Mouse (Mus musculus) forebrain, embryonic 15.5 days (tissue): ENCODE results near the gene Tbx6. TPM values are rescaled to one million over a fixed set of nuclear protein-coding genes. Genes with fewer than 3 reads are reported as not detected.

Experiments used
- ATAC-seq: fragments of 200-750 bp; cut with Nextera tagmentation; replicated peaks from 2 replicates; pipeline ENCODE4 v1.8.0; 2017; ENCODE audit warnings: mild to moderate bottlenecking, moderate TSS enrichment, moderate library complexity
- H3K27ac ChIP-seq: fragments of 300-500 bp; sonication (generic); replicated peaks from 2 replicates; pipeline ENCODE4 v1.5.1; 2015; ENCODE audit warnings: mild to moderate bottlenecking, inconsistent platforms
- H3K27me3 ChIP-seq: fragments of 300-500 bp; sonication (generic); 2 replicates; pipeline ENCODE4 v1.6.1; 2015; ENCODE audit warnings: inconsistent platforms
- H3K36me3 ChIP-seq: fragments of 300-500 bp; sonication (generic); 2 replicates; pipeline ENCODE4 v1.6.1; 2015; ENCODE audit warnings: mild to moderate bottlenecking, inconsistent platforms
- H3K4me1 ChIP-seq: fragments of 300-500 bp; sonication (generic); 2 replicates; pipeline ENCODE4 v1.6.1; 2015; ENCODE audit warnings: inconsistent platforms
- H3K4me2 ChIP-seq: fragments of 300-500 bp; sonication (generic); replicated peaks from 2 replicates; pipeline ENCODE4 v1.6.1; 2015; ENCODE audit warnings: mild to moderate bottlenecking, inconsistent platforms
- H3K4me3 ChIP-seq: fragments of 300-500 bp; sonication (generic); 2 replicates; pipeline ENCODE4 v1.5.1; 2015; ENCODE audit warnings: mild to moderate bottlenecking, inconsistent platforms
- H3K9ac ChIP-seq: fragments of 300-500 bp; sonication (generic); replicated peaks from 2 replicates; pipeline ENCODE4 v1.6.1; 2015; ENCODE audit warnings: mild to moderate bottlenecking, inconsistent platforms
- H3K9me3 ChIP-seq: fragments of 300-500 bp; sonication (generic); 2 replicates; pipeline ENCODE4 v1.6.1; 2016; ENCODE audit warnings: inconsistent platforms
- WGBS: fragments of 180-500 bp; shearing (Covaris S2); methylation state at CpG from one replicate; pipeline ENCODE4 v1.1.7; 2015; ENCODE audit warnings: mixed read lengths; 5-methylcytosine and 5-hydroxymethylcytosine counted together
- polyA plus RNA-seq: library from polyadenylated mRNA; unstranded; fragments of >200 nt; fragmentation: Nextera tagmentation; extraction: Ambion mirVana; gene quantifications from 2 replicates; pipeline ENCODE4 v1.2.1, GENCODE M21; 2015

Gene Tbx6
- polyA plus RNA-seq, result 0.41 and 0.65 TPM in 2 replicates

DNA sequence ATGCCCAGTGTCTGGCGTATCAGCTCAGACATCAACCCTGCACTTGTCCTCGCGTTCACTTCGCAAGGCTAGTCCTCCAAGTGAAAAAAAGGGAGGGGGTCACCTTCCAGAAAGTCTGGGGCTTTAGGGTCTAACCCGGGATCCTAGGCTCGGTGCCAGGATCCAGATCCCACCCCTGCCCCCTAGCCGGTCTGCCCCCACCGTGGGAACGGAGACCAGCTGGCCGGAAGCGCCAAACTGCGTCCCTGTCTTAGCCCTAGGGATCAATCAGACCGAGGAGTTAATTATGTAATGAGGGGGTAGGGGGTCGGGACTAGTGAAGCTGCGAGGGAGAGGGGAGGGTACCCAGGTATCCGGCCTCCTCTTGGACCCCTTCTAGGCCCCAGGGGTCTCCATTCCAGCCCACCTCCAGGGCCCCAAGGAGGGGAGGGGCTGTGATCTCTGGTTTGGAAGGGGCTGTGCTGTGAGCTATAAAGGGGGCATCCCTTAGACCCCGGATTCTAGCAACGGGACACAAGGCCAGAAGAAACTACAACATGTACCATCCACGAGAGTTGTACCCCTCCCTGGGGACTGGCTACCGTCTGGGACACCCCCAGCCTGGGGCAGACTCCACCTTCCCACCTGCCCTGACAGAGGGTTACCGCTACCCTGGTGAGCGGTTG is at the start of gene Tbx6:
Gene Tbx6 (plus strand): TSS at position 513 of the 665 bp plus-strand sequence.
- H3K4me1 ChIP-seq, result peaks cover 46% of the 10 kb centered on the region
- peak within 1 kb of the TSS; percentile 48 for H3K9ac ChIP-seq
- no peaks in the 10 kb centered on the region for H3K9me3 ChIP-seq
- H3K27ac ChIP-seq, result peak within 1 kb of the TSS; percentile 73
- ATAC-seq, result no peak
- H3K4me2 ChIP-seq, result peak within 1 kb of the TSS; percentile 89
- WGBS, result 7% methylated on average over 22 of the region's 22 CpGs
- peak within 1 kb of the TSS; percentile 42 for H3K4me3 ChIP-seq
- no peaks in the 10 kb centered on the region for H3K27me3 ChIP-seq
- H3K36me3 ChIP-seq, result peaks cover 23% of the 10 kb centered on the region

- H3K9ac ChIP-seq, result no peak overlapping the region
- H3K4me1 ChIP-seq, result 0 out of 2 replicates have a peak, but pooled peaks cover 7% of the 10 kb centered on the region
- H3K36me3 ChIP-seq, result no peaks in the 10 kb centered on the region
- WGBS, result 90% methylated on average over 8 of the region's 8 CpGs
- ATAC-seq, result no peak
- no peak overlapping the region for H3K4me3 ChIP-seq
- no peaks in the 10 kb centered on the region for H3K27me3 ChIP-seq
- no peak overlapping the region for H3K4me2 ChIP-seq
- H3K27ac ChIP-seq, result no peak overlapping the region
- H3K9me3 ChIP-seq, result no peaks in the 10 kb centered on the region
These were observed 45.2 kb upstream of the Tbx6 start for GRCm38 (mm10) chr7:126736122-126736521.

DNA sequence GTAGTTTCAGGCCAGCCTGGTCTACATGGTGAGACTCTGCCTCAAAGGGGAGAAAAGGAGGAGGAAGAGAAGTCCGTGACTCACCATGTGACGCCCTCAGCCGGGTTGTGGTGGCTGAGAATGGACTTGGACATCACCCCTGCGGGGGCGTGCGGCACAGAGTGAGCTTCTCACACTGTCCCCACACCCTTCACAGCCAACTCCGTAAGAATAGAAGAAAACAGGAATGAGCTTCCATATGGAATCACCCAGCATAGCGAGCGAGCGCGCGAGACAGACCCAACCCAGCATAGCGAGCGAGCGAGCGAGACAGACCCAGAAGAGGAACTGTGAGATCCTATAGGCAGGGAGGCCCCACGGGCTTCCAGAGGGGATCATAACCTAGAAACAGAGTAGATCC is 41.7 kb upstream of the Tbx6 start:
- H3K4me2 ChIP-seq, result no peak overlapping the region
- no peaks in the 10 kb centered on the region for H3K27me3 ChIP-seq
- H3K4me3 ChIP-seq, result no peak overlapping the region
- no peaks in the 10 kb centered on the region for H3K9me3 ChIP-seq
- H3K27ac ChIP-seq, result no peak overlapping the region
- ATAC-seq, result no peak
- 0 out of 2 replicates have a peak, but pooled peaks cover 7% of the 10 kb centered on the region for H3K4me1 ChIP-seq
- no peaks in the 10 kb centered on the region for H3K36me3 ChIP-seq
- no peak overlapping the region for H3K9ac ChIP-seq
- WGBS, result 81% methylated on average over 17 of the region's 17 CpGs

- H3K4me3 ChIP-seq, result no peak overlapping the region
- H3K36me3 ChIP-seq, result no peaks in the 10 kb centered on the region
- no peak for ATAC-seq
- H3K27me3 ChIP-seq, result no peaks in the 10 kb centered on the region
- no peak overlapping the region for H3K9ac ChIP-seq
- 0 out of 2 replicates have a peak, but pooled peaks cover 7% of the 10 kb centered on the region for H3K4me1 ChIP-seq
- WGBS, result 72% methylated on average over 13 of the region's 13 CpGs
- no peaks in the 10 kb centered on the region for H3K9me3 ChIP-seq
- no peak overlapping the region for H3K4me2 ChIP-seq
- H3K27ac ChIP-seq, result no peak overlapping the region
These were observed 41.0 kb upstream of the Tbx6 start for GRCm38 (mm10) chr7:126740132-126740735.

DNA sequence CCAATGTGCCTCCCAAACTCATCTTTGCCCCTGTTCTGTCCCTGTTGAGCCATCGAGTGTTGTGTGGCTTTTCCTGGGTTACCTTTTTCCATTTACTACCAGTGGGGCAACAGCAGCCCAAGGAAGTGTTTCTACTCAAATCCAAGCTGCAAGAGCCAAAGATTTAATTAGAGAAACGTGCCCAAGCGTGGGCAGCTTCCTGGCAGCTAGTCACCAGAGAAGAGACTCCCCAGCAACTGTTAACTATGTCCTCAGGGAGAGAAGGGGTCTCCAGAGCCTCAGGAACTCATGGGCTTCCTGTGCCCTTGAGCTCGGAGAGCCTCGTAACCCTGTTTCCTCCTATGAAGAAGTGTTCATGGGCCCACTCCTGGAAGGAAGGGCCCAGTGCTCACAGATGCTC is 40.3 kb upstream of the Tbx6 start:
- Histone ChIP-seq H3K4me1 (0 out of 2 replicates have a peak, but pooled peaks cover 7% of the 10 kb centered on the region), H3K36me3 (no peaks in the 10 kb centered on the region), H3K27me3 (no peaks in the 10 kb centered on the region), H3K27ac (no peak overlapping the region), H3K4me2 (no peak overlapping the region), H3K4me3 (no peak overlapping the region), H3K9ac (no peak overlapping the region), H3K9me3 (no peaks in the 10 kb centered on the region)
- ATAC-seq, result no peak
- 84% methylated on average over 5 of the region's 5 CpGs for WGBS

- 87% methylated on average over 5 of the region's 5 CpGs for WGBS
These were observed 39.8 kb upstream of the Tbx6 start for GRCm38 (mm10) chr7:126741452-126741851.

DNA sequence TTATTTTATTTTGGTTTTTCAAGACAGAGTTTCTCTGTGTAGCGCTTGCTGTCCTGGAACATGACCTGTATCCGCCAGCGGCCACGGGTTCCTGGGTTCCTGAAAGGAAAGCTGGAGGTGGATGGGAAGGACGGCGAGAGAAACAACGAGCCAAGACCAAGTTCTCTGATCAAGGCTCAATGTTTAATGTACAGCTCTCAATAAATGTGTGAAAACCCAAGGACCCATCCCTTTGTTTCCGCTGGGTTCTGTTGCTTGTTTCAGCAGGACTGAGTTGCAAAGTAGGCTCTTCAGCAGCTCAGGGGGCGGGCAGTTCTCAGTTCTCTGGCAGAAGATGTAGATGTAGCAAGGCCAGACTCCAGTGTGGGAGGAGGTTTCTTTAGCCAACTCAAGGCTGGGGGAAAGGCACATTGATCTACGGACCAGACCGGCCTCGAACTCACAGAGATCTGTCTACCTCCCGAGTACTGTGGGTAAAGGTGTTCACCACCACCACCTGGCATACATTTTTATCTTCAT is 39.3 kb upstream of the Tbx6 start:
- ATAC-seq, result no peak
- no peak overlapping the region for H3K9ac ChIP-seq
- no peak overlapping the region for H3K27ac ChIP-seq
- 0 out of 2 replicates have a peak, but pooled peaks cover 7% of the 10 kb centered on the region for H3K4me1 ChIP-seq
- no peaks in the 10 kb centered on the region for H3K9me3 ChIP-seq
- no peak overlapping the region for H3K4me3 ChIP-seq
- H3K27me3 ChIP-seq, result no peaks in the 10 kb centered on the region
- H3K36me3 ChIP-seq, result no peaks in the 10 kb centered on the region
- H3K4me2 ChIP-seq, result no peak overlapping the region
- WGBS, result 92% methylated on average over 13 of the region's 13 CpGs

More at GRCm38 (mm10) chr7:126741452-126741851, 39.8 kb upstream of the Tbx6 start:
- Histone ChIP-seq H3K4me1 (0 out of 2 replicates have a peak, but pooled peaks cover 7% of the 10 kb centered on the region), H3K9ac (no peak overlapping the region), H3K9me3 (no peaks in the 10 kb centered on the region), H3K27me3 (no peaks in the 10 kb centered on the region), H3K4me2 (no peak overlapping the region), H3K27ac (no peak overlapping the region), H3K36me3 (no peaks in the 10 kb centered on the region), H3K4me3 (no peak overlapping the region)
- ATAC-seq, result no peak

GRCm38 (mm10) chr7:126746066-126746465 is 35.2 kb upstream of the Tbx6 start:
- 92% methylated on average over 12 of the region's 12 CpGs for WGBS
- no peak overlapping the region for H3K4me2 ChIP-seq
- H3K27ac ChIP-seq, result no peak overlapping the region
- no peaks in the 10 kb centered on the region for H3K27me3 ChIP-seq
- no peak for ATAC-seq
- no peaks in the 10 kb centered on the region for H3K36me3 ChIP-seq
- no peak overlapping the region for H3K4me3 ChIP-seq
- no peak overlapping the region for H3K9ac ChIP-seq
- H3K9me3 ChIP-seq, result no peaks in the 10 kb centered on the region
- H3K4me1 ChIP-seq, result no peaks in the 10 kb centered on the region

DNA sequence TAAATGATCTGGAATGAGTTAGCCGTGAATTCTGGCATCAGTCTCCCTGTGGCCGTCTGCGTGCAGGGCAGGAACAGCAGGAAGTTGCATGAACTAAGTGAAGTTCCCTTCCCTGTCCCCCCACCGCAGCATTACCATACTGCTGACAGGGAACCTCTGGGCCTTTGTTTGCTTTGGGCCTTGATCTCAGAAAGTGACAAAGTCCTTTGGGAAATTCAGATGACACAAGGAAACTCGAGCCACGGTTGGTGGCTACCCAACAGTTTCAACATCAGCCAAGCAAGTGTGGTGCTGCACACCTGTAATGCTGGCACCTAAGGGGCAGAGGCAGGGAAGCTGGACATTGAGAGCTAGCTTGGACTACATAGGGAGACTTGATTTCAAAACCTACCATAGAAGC is 34.5 kb upstream of the Tbx6 start:
- 50% methylated on average over 6 of the region's 6 CpGs for WGBS
- Histone ChIP-seq H3K4me1 (no peaks in the 10 kb centered on the region), H3K36me3 (no peaks in the 10 kb centered on the region), H3K9me3 (no peaks in the 10 kb centered on the region), H3K4me2 (no peak overlapping the region), H3K4me3 (no peak overlapping the region), H3K9ac (no peak overlapping the region), H3K27me3 (no peaks in the 10 kb centered on the region), H3K27ac (no peak overlapping the region)
- ATAC-seq, result no peak

GRCm38 (mm10) chr7:126748824-126749223 is 32.5 kb upstream of the Tbx6 start:
- H3K4me2 ChIP-seq, result no peak overlapping the region
- H3K27ac ChIP-seq, result no peak overlapping the region
- 82% methylated on average over 7 of the region's 7 CpGs for WGBS
- H3K9ac ChIP-seq, result no peak overlapping the region
- no peaks in the 10 kb centered on the region for H3K4me1 ChIP-seq
- H3K36me3 ChIP-seq, result no peaks in the 10 kb centered on the region
- H3K9me3 ChIP-seq, result no peaks in the 10 kb centered on the region
- H3K27me3 ChIP-seq, result no peaks in the 10 kb centered on the region
- ATAC-seq, result no peak
- H3K4me3 ChIP-seq, result no peak overlapping the region

DNA sequence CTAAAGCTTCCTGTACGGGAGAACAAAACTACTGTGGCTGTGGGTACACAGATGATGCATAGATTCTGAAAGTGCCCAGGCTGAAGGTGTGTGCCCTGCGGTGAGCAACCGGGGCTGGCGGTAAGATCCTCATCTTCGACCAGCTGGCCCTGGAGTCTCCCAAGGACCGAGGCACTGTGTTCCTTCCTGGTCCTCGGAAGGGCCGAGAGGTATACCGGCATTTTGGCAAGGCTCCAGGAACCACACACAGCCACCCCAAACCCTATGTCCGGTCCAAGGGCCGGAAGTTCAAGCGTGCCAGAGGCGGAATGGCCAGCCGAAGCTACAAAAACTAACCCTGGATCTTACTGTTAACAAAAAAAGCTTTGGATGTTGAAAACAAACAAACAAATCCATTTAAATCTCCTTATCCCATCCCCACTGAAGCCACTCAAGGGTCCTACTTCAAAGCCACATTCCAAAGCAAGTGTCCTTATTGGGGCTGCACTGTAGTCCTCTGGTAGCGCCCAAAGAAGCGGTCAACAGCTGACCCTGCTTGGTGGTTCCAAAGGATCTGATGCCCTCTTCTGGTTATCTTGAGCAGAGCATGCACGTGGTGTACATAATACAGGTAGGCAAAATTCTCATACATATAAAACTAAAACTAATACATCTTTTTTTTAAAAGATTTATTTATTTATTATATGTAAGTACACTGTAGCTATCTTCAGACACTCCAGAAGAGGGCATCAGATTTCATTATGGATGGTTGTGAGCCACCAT is 31.5 kb upstream of the Tbx6 start:
- 95% methylated on average over 17 of the region's 17 CpGs for WGBS
- no peak overlapping the region for H3K27ac ChIP-seq
- ATAC-seq, result no peak
- H3K4me1 ChIP-seq, result peaks cover 5% of the 10 kb centered on the region; the same call in 1 of the 2 replicates
- H3K9me3 ChIP-seq, result no peaks in the 10 kb centered on the region
- H3K27me3 ChIP-seq, result no peaks in the 10 kb centered on the region
- H3K9ac ChIP-seq, result no peak overlapping the region
- H3K4me2 ChIP-seq, result no peak overlapping the region
- H3K36me3 ChIP-seq, result no peaks in the 10 kb centered on the region
- no peak overlapping the region for H3K4me3 ChIP-seq

- peak; percentile 59; the same call in 1 of the 2 replicates for ATAC-seq
- whole genome bisulfite sequencing, result 0% methylated on average over 9 of the region's 9 CpGs
- H3K4me2 ChIP-seq, result peak overlapping the region; percentile 14
- no peaks in the 10 kb centered on the region for H3K27me3 ChIP-seq
- H3K4me1 ChIP-seq, result peaks cover 9% of the 10 kb centered on the region
- no peaks in the 10 kb centered on the region for H3K36me3 ChIP-seq
- no peaks in the 10 kb centered on the region for H3K9me3 ChIP-seq
- no peak overlapping the region for H3K27ac ChIP-seq
- H3K9ac ChIP-seq, result no peak overlapping the region
- no peak overlapping the region for H3K4me3 ChIP-seq
These were observed 26.4 kb upstream of the Tbx6 start for GRCm38 (mm10) chr7:126754866-126755265.
